Mouse (Mus musculus) mesoderm, embryonic 11.5 days (tissue): ENCODE data around the gene Dock7.

Experiments
- DNase-seq: peaks from one replicate; pipeline ENCODE4 v3.0.0-alpha.2; 2012; ENCODE audit warnings: low read depth, low spot score

Gene Dock7

DNA sequence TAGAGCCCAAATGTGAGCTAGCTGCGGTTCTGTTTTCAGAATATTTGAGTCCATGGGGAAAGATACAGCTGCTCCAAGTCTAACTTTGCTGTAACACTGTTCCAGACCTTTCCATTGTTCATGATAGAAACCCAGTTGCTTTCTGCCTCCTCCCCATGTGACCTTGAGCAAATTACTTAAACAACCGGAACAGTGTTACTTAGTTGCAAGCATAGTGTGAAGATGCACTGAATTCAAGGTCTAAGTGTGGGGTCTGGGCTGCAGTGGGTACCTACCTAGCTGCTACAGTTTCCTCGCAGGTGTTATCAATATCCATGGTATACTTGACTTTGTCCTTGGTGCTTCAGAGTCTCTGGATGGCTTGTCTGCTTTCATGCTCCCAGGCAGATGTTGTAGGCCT, 1.3 kb upstream of the Dock7 start:
- DNase-seq: no peak

DNA sequence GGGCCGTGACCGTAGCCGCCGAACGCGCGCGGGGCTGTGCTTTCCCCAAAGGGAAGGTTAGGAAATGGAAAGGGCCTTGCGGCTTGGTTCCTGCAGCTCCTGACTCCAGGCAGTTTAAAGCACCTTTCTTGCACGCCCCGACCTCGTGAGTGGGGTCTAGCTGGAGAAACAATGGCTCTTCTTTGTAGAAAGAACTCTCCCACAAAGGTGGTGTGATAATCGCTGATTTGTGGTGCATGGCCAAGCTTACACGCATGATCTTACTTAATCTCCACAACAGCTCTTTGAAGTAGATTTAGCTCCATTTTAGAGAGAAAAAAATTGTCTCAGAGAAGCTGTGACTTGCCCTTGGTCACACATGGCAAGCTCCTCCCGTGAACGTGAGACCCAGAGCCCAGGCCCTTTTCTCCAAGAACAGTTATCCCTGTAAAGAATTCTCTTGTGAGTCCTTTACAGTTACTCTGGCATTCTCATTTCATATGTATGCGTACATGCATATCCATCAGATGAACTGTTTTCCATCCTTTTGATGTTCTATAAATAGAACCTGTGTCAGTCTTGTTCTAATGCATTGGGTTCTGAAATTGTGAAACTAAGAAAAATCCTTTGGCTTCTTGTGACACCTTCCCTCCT, 524 bp upstream of the Dock7 start:
- no peak for DNase-seq

GRCm38 (mm10) chr4:99119051-99119450, 1.7 kb downstream of the Dock7 start:
- DNase-seq: no peak

DNA sequence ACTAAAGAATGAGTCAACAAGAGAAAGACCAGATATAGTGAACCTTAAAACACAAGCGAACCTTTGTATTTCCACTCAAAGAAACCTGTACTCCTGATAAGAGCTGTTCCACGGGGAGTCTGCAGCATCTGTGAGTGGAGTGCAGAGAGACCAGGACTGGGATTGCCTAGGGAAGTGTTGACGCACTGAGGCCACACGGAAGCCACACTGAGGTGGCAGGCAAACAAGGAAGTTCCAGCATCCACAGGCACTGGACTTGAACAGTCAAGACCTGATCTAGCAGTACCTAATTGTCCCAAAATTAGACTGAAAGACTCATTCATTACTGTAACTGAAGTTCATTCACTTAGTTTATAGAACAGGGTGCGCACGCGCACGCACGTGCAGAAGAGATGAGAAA, 4.9 kb downstream of the Dock7 start:
- DNase-seq: no peak

DNA sequence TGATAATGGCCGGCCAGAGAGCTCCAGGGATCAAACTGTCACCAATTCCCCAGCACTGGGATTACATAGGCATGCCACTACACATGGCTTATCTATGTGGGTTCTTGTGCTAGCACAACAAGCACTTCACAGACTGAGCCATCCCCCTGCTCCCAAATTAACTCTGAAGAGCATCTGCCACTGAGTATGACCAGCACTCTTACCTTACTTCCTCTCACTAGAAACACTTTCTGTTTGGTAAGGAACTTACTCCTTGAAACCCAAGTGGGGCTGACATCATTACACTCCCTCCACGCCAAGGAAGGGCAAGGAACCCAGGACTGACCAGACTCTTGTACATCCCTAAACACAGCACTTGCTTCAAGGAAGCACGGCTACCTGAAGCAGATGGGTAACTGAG, 9.0 kb downstream of the Dock7 start:
- DNase-seq: no peak

DNA sequence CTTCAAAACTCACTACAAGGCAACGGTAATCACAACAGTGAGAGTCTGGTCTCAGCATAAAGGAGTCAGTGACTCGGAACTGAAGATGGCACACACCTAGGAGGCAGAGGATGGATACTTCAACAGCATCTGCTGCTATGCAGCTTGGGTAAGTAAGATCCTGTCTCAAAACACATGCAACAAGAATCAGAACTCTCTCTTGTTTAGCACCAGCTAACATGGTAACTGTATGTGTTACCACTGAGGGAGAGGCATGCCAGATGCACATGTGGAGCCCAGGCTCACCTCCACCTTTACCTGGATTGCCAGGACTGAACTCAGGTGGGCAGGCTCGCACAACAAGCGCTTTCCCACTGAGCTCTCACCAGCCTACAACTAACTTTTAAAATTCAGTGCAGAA, 11.9 kb downstream of the Dock7 start:
- DNase-seq: no peak

- DNase-seq: no peak
Measured at GRCm38 (mm10) chr4:99102846-99103245, 17.9 kb downstream of the Dock7 start.

GRCm38 (mm10) chr4:99100724-99101123, 20.0 kb downstream of the Dock7 start:
- DNase-seq: no peak

DNA sequence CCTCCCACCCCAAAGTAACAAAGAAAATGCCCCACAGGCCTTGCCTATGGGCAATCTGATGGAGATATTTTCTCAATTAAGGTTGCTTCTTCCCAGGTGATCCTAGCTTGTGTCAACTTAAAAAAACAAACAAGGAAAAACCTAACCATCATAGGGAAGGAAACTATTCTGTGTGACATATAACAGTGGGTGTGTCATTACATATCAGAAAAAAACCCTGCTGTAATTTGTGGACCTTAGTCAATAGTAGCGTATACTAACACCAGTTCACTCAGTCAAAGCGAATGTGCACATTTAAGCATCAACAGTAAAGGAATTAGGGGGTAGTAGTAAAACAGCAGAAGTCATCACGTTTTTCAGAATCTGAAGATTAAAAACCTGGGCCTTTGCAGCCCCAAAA, 28.9 kb downstream of the Dock7 start:
- no peak for DNase-seq

GRCm38 (mm10) chr4:99091151-99091701, 29.5 kb downstream of the Dock7 start:
- no peak for DNase-seq

DNA sequence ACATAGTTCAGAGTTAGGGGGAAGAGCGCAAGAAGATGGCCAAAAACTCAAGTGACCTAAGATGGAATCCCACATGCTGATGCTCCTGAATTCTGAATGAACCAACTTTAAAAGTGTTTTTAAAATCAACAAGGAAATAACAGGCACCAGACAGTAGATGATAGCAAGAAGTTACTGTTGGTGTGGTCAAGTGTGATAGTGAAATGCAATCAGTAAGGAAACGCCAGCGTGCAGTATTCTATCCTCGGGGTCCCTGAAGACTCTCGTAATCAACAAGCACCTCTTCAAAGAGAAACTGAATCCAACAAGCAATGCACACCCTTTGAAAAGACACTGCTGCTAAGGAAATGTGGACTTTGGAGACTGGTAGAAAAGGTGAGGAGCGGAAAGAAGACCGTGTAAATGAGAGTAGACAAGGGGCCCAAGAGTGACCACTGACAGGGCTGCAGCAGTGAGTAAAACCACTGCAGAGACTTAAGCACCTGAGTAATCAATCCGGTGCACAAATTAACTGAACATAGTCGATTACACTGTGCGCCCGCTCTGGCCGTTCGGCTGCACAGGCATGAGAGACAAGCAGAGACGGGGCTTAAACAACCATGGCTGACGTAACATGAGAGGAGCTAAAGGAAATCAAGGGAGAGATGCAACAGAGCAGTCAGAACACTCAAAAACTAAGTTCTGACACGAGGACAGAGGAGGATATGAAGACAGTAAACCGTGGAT, 32.8 kb downstream of the Dock7 start:
- DNase-seq: no peak

- no peak for DNase-seq
Measured at GRCm38 (mm10) chr4:99083862-99084261, 36.9 kb downstream of the Dock7 start.

GRCm38 (mm10) chr4:99081169-99081568, 39.5 kb downstream of the Dock7 start:
- DNase-seq: no peak

- DNase-seq: no peak
Measured at GRCm38 (mm10) chr4:99078005-99078404, 42.7 kb downstream of the Dock7 start.

GRCm38 (mm10) chr4:99068806-99069205, 51.9 kb downstream of the Dock7 start:
- DNase-seq: no peak

DNA sequence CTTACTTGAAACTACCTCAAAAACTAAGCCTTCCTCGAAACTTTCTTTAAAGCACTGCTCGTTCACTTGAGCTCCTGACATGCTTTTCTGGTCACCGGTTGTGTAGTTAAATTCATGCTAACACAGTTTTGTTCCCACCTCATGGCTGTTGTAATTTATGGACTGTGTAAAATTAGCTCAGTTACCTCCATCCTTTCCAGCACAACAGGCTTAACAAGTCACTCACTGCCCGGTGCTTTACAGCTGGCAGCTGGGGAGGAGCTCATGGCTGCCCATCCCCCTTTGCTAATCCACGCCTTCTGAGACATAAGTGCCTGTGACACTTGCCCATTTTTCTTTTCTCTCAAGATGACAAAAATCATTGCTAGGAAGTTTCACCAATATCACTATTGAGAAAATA, 56.2 kb downstream of the Dock7 start:
- DNase-seq: peak; percentile 46

GRCm38 (mm10) chr4:99048581-99048980, 72.1 kb downstream of the Dock7 start:
- no peak for DNase-seq

DNA sequence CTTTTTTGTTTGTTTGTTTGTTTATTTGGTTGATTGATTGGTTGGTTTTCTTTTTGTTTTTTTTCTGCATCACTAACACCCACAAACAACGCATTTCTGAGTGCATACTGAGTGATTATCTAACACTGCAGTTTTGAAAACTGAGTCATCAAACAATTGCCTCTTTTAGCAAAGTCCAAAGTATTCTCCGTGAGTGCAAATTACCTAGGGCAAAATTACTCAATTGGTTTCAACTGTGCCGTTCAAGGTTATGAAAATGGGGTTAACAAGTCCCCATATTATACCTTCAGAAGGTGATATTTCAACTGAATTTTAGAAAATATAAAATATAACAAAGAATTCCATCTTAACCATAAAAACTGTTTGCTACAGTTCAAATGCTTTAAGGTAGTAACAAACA, 74.2 kb downstream of the Dock7 start:
- DNase-seq: no peak

GRCm38 (mm10) chr4:99044854-99045253, 75.9 kb downstream of the Dock7 start:
- DNase-seq: no peak

DNA sequence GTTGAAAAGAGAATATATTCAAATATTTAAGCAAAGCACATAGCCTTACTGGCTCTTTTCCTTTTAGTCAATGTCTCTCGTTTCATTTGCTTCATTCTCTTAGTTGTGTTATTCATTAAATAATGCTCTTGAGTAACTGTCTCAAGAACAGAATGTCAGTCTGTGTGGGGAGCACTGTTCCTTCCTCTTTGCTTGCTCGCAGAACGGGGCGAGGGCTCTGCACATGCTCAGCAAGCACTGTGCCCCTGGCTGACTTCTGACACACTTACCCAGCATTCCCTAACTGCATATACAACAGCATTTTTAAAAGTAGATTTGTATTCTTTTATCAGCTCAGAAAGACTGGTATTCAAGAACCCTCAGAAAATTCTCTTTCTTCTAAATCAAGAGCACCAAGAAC, 87.8 kb downstream of the Dock7 start:
- no peak for DNase-seq

- DNase-seq: no peak
Measured at GRCm38 (mm10) chr4:99030686-99031085, 90.0 kb downstream of the Dock7 start, which contains the start of gene Angptl3. TSS of gene Angptl3 (plus strand) at chr4:99030954.

DNA sequence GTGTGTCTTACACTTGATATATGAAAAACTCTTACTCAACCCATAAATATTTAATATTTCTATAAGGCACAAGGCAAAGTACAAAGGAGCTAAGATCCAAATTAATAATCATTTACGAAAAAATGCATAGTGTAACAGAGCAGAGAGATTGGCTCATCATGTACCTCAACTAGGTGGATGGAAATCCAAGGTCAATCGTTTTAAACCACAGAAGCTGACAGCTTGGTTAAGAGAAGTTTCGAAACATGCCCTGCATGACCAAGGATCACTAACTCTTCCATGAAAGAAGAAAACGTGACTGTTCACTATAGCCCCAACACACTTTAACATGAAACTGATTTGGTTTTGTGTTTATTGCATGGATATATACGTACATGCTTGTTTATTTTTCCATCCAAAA, 92.3 kb downstream of the Dock7 start:
- no peak for DNase-seq

GRCm38 (mm10) chr4:99022221-99022620, 98.5 kb downstream of the Dock7 start:
- no peak for DNase-seq
